Mouse (Mus musculus): ENCODE measurements around the gene Ldhd. TPM values are rescaled to one million over a fixed set of nuclear protein-coding genes. Genes with fewer than 3 reads are reported as not detected.

The Ldhd gene
- polyA plus RNA-seq, 1 experiment from 2014 or later: 0.91 TPM

DNA sequence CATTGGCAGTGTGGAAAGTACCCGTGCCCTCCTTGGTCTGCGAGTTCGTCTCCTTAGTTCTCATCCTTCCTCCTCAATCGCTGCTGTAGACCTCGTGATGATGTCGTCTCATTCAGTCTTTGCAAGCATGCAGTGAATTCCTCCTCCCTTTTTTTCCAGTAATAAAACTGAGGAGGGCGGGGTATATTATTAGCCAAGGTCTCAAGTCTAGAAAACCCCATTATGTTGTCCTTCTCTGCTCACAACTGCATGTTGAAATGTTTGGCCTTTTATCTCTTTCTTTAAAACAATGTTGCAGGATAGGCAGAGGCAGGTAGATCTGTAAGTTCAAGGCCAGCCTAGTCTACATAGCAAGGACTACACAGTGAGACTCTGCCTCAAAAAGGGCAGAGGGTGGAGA lies 22.8 kb downstream of the Ldhd start:
- Histone ChIP-seq H3K9me3 (no peaks in the 10 kb centered on the region), H3K4me2 (no peak overlapping the region), H3K4me1 (replicated peaks) (peaks cover 6% of the 10 kb centered on the region), H3K27me3 (no peaks in the 10 kb centered on the region), H3K9ac (no peak overlapping the region), H3K27ac (replicated peaks) (no peak overlapping the region), H3K36me3 (no peaks in the 10 kb centered on the region), H3K4me3 (no peak overlapping the region)
- ATAC-seq (ENCODE audit: low FRiP score, low read depth): no peak
- WGBS: 93% methylated on average over 7 of the region's 7 CpGs

GRCm38 (mm10) chr8:111606961-111607360 lies 23.2 kb downstream of the Ldhd start:
- WGBS: 90% methylated on average over 9 of the region's 9 CpGs
- no peaks in the 10 kb centered on the region for H3K27me3 ChIP-seq
- no peaks in the 10 kb centered on the region for H3K36me3 ChIP-seq
- no peak for ATAC-seq (ENCODE audit: low FRiP score, low read depth)
- no peak overlapping the region for H3K9ac ChIP-seq
- no peaks in the 10 kb centered on the region for H3K9me3 ChIP-seq
- H3K4me2 ChIP-seq: no peak overlapping the region
- no peak overlapping the region for H3K27ac ChIP-seq (replicated peaks)
- peaks cover 6% of the 10 kb centered on the region for H3K4me1 ChIP-seq (replicated peaks)
- no peak overlapping the region for H3K4me3 ChIP-seq

DNA sequence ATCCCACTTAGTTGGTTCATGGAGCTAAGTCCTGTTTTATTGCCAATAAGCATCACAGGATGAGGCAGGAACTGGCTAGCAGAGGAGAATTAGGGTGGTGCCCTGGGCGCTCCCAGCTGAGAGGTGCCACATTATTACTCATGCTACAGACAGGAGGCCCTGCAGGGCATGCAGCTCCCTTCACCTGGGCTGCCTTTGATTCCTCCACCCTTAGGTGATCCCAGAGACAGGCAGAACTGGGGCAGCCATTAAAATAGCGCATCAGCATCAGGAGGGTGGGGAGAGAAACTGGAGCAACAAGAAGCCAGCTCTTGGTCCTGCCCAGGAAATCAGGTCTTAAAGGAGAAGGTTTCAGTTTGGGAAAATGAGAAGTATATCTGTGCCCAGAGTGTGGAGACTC lies 25.2 kb downstream of the Ldhd start:
- Histone ChIP-seq H3K27ac (replicated peaks) (no peak overlapping the region), H3K36me3 (no peaks in the 10 kb centered on the region), H3K4me3 (no peak overlapping the region), H3K27me3 (no peaks in the 10 kb centered on the region), H3K4me1 (replicated peaks) (peaks cover 6% of the 10 kb centered on the region), H3K9me3 (no peaks in the 10 kb centered on the region), H3K4me2 (no peak overlapping the region), H3K9ac (no peak overlapping the region)
- WGBS: 96% methylated on average over 2 of the region's 2 CpGs
- no peak for ATAC-seq (ENCODE audit: low FRiP score, low read depth)

DNA sequence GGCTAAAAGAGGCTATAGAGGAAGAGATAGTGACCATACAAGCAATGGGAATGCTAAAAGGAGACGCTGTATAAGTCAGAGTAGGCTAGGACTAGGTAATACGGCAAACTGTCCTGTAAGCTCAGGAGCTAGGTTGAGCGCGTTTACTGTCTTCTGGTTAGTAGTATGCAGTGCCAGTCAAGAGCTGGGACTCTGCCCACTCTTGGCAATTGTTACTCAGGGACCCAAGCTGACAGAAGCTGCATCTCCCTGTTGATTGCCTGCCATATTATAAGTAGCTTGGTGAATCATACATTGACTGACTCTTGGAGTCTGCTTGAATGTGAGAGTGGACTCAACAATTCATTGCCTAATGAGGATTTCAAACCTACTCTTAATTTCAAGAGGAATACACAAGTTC lies 28.1 kb downstream of the Ldhd start:
- Histone ChIP-seq H3K4me1 (replicated peaks) (peaks cover 16% of the 10 kb centered on the region), H3K4me2 (no peak overlapping the region), H3K36me3 (no peaks in the 10 kb centered on the region), H3K9ac (no peak overlapping the region), H3K27ac (replicated peaks) (no peak overlapping the region), H3K4me3 (no peak overlapping the region), H3K9me3 (no peaks in the 10 kb centered on the region), H3K27me3 (no peaks in the 10 kb centered on the region)
- no peak for ATAC-seq (ENCODE audit: low FRiP score, low read depth)
- WGBS: 93% methylated on average over 4 of the region's 4 CpGs

DNA sequence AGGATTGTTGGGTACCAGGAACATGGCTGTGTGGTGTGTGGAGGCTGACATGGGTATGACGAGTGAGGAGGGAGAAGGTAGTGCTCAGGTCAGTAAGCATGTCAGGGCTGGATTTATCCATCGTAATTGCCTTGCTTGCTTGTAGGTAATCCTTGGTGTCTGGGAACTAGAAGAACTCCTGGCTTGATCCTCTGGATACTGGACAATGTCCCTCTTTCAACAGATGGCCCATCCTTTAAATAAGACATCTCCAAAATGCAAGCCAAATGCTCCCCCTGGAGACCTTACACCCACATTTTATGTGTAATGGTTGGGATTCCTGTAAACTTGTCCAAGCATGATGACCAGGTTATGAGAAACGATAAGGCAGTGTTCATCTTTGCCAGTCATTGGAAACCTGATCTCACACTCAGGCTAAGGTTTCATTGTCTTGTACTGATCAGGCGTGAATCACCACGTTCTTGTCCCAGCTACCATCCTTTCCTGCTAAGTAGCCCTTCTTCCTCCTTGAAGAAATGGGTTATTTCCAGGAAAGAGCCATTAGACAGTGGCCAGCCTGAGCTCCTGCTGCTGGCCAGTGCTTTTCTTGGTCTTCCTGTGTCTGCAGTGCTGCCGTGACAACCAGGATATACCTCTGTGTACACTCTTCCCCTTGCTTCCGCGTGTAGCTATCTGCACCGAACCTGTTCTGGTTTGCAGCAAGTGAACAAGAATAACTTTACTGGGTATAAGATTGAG lies 30.3 kb downstream of the Ldhd start:
- ATAC-seq (ENCODE audit: low FRiP score, low read depth): no peak
- Histone ChIP-seq H3K4me2 (no peak overlapping the region), H3K4me1 (replicated peaks) (peaks cover 37% of the 10 kb centered on the region), H3K4me3 (no peak overlapping the region), H3K36me3 (no peaks in the 10 kb centered on the region), H3K9ac (no peak overlapping the region), H3K9me3 (no peaks in the 10 kb centered on the region), H3K27ac (replicated peaks) (no peak overlapping the region; the same call in 1 of the 2 replicates), H3K27me3 (no peaks in the 10 kb centered on the region)
- WGBS: 81% methylated on average over 9 of the region's 9 CpGs

DNA sequence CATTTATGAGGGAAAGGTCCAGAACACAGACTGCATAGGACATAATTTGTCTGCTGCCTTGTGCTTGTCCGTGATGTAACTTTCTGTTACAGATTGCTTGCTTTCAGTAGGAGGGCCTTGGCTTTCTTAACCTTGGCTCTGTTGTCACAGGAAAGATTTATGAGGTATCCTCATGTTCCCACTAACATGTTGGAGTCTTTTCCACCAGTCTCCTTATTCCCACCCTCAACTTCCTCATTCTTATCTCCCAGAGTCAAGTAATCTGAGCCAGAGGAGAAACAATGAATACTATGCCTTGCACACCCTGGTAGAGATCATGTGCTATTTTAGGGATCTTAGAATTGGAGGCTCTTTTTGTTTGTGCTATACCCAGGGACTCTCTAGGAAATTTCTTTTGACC lies 32.9 kb downstream of the Ldhd start:
- Histone ChIP-seq H3K4me1 (replicated peaks) (peaks cover 57% of the 10 kb centered on the region), H3K4me3 (no peak overlapping the region), H3K27ac (replicated peaks) (peak overlapping the region; percentile 61), H3K36me3 (no peaks in the 10 kb centered on the region), H3K9me3 (no peaks in the 10 kb centered on the region), H3K4me2 (no peak overlapping the region), H3K27me3 (no peaks in the 10 kb centered on the region), H3K9ac (no peak overlapping the region)
- ATAC-seq (ENCODE audit: low FRiP score, low read depth): no peak
- 53% methylated on average over 1 of the region's 1 CpGs for WGBS

DNA sequence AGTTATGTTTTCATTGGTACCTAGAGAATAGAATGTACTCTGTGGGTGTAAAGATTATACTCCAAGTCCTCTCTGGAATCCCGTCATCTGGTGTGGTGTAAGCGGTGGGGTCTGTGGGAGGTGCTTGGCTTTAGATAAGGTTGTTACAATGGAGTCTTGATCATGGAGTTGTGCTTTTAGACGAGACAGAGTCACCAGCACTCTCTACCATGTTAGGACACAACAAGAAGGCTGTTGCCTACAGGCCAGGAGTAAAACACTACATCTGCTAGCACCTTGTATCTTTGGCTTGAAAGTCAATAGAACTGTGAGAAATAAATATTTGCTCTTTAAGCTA lies 33.7 kb downstream of the Ldhd start:
- Histone ChIP-seq H3K9me3 (no peaks in the 10 kb centered on the region), H3K4me1 (replicated peaks) (peaks cover 62% of the 10 kb centered on the region), H3K9ac (no peak overlapping the region), H3K36me3 (no peaks in the 10 kb centered on the region), H3K4me2 (no peak overlapping the region), H3K4me3 (no peak overlapping the region), H3K27me3 (no peaks in the 10 kb centered on the region), H3K27ac (replicated peaks) (peak overlapping the region; percentile 37)
- 50% methylated on average over 3 of the region's 3 CpGs for WGBS
- ATAC-seq (ENCODE audit: low FRiP score, low read depth): no peak

GRCm38 (mm10) chr8:111595712-111596484 lies 34.3 kb downstream of the Ldhd start:
- H3K9ac ChIP-seq: no peak overlapping the region
- H3K4me3 ChIP-seq: no peak overlapping the region
- WGBS: 90% methylated on average over 15 of the region's 15 CpGs
- ATAC-seq (ENCODE audit: low FRiP score, low read depth): no peak
- no peak overlapping the region for H3K4me2 ChIP-seq
- H3K27me3 ChIP-seq: no peaks in the 10 kb centered on the region
- peaks cover 62% of the 10 kb centered on the region for H3K4me1 ChIP-seq (replicated peaks)
- no peaks in the 10 kb centered on the region for H3K9me3 ChIP-seq
- peak overlapping the region; percentile 37 for H3K27ac ChIP-seq (replicated peaks)
- H3K36me3 ChIP-seq: no peaks in the 10 kb centered on the region

DNA sequence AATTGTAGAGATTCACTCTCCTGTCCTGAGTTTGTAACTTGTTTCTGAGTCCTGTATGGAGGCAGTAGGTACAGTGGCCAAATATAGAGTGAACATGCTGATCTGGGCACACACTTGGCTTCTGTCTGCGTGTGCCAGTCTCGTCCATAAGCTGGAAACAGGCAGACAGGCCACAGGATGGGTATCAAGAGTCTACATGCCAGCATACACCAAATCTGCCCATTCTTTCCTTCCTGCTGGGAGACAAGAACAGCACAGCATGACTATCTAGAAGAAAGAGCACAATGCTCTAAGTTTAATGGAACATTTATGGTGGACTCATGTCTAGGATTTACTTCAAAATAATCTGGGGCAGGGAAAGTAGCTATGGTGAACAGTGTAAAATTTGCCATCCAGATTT lies 35.2 kb downstream of the Ldhd start:
- H3K4me1 ChIP-seq (replicated peaks): peaks cover 62% of the 10 kb centered on the region
- 0 out of 2 replicates have a peak overlapping the region, but pooled peaks have one; percentile 1 for H3K27ac ChIP-seq (replicated peaks)
- ATAC-seq (ENCODE audit: low FRiP score, low read depth): no peak
- H3K4me2 ChIP-seq: no peak overlapping the region
- no peak overlapping the region for H3K9ac ChIP-seq
- H3K27me3 ChIP-seq: no peaks in the 10 kb centered on the region
- H3K36me3 ChIP-seq: no peaks in the 10 kb centered on the region
- H3K4me3 ChIP-seq: no peak overlapping the region
- H3K9me3 ChIP-seq: no peaks in the 10 kb centered on the region
- 60% methylated on average over 2 of the region's 2 CpGs for WGBS

- Histone ChIP-seq H3K27ac (replicated peaks) (no peak overlapping the region), H3K4me3 (no peak overlapping the region), H3K9ac (no peak overlapping the region), H3K9me3 (no peaks in the 10 kb centered on the region), H3K4me1 (replicated peaks) (peaks cover 62% of the 10 kb centered on the region), H3K4me2 (no peak overlapping the region), H3K27me3 (no peaks in the 10 kb centered on the region), H3K36me3 (no peaks in the 10 kb centered on the region)
- 79% methylated on average over 3 of the region's 3 CpGs for WGBS
- ATAC-seq (ENCODE audit: low FRiP score, low read depth): no peak
These were observed 35.9 kb downstream of the Ldhd start for GRCm38 (mm10) chr8:111594044-111594840.

DNA sequence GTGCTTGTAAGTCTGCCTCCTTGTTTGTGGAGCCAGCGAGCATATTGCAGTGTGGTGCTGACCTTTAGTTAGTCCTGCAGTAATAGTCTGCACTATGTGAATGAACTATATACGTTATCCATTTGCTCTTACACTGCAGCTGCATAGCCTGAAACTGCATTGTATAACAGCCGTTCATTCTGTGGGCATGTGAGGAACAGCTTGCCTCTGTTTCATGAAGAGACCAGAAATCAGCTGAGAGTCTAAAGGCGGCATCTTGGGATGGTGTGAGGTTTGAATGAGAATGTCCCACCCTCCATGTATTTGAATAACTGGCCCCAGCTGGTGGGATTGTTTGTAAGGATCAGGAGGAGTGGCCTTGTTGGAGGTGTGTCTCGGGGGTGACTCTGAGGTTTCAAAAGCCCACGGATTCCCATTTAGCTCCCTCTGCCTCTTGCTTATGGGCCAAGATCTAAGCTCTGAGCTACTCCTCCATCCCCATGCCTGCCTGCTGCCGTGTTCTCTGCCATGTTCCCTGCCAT lies 37.7 kb downstream of the Ldhd start:
- no peaks in the 10 kb centered on the region for H3K9me3 ChIP-seq
- H3K4me3 ChIP-seq: no peak overlapping the region
- H3K27me3 ChIP-seq: no peaks in the 10 kb centered on the region
- 0 out of 2 replicates have a peak overlapping the region, but pooled peaks have one; percentile 3 for H3K27ac ChIP-seq (replicated peaks)
- WGBS: 61% methylated on average over 7 of the region's 7 CpGs
- no peaks in the 10 kb centered on the region for H3K36me3 ChIP-seq
- ATAC-seq (ENCODE audit: low FRiP score, low read depth): no peak
- H3K4me1 ChIP-seq (replicated peaks): peaks cover 55% of the 10 kb centered on the region
- H3K4me2 ChIP-seq: no peak overlapping the region
- H3K9ac ChIP-seq: no peak overlapping the region

DNA sequence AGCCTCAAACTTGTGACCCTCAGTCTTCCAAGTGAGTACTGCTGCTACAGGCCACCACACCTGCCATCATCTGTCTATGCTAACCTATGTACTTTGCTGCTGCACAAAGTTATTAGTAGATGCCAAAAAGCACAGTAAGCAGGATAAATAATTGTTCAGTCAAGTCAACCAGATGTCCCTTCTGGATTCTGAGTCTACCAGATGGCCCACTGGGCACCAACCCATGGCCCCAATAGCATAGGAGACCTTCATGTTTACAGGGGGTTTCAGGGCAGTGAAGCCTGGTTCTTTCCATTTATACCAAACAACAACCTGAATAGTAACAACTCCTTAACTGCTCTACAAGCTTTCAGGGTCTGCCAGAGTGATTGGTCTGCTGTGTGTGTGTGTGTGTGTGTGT lies 39.0 kb downstream of the Ldhd start:
- Histone ChIP-seq H3K4me3 (no peak overlapping the region), H3K9ac (no peak overlapping the region), H3K27ac (replicated peaks) (no peak overlapping the region), H3K9me3 (no peaks in the 10 kb centered on the region), H3K27me3 (no peaks in the 10 kb centered on the region), H3K4me2 (no peak overlapping the region), H3K4me1 (replicated peaks) (peaks cover 43% of the 10 kb centered on the region), H3K36me3 (no peaks in the 10 kb centered on the region)
- ATAC-seq (ENCODE audit: low FRiP score, low read depth): no peak
